ENCODE assay signal across 25 mouse cellular contexts in genomic region chr8:119986174-119986573, GRCm38 (mm10).
"Had no signal": no experiment of that assay in that cellular context is flagged by ENCODE, and none has a peak within 500 bp of the region (broad histone marks: within the 10 kb centered on the region; RNA-seq: fewer than 3 reads in every experiment).

No protein-coding gene starts in this region.

- ATAC-seq: liver, postnatal 0 days; lung, postnatal 0 days; midbrain, embryonic 13.5 days; midbrain, embryonic 16.5 days had no signal

- H3K9ac ChIP-seq: kidney, embryonic 15.5 days; limb, embryonic 12.5 days; limb, embryonic 15.5 days; liver, embryonic 14.5 days; liver, postnatal 0 days; lung, embryonic 14.5 days; midbrain, embryonic 13.5 days; neural tube, embryonic 12.5 days; neural tube, embryonic 15.5 days; stomach, embryonic 15.5 days had no signal

- H3K4me1 ChIP-seq: limb, embryonic 12.5 days; limb, embryonic 15.5 days; megakaryocyte, embryonic 14.5 days; midbrain, embryonic 10.5 days; midbrain, embryonic 13.5 days; neural tube, embryonic 12.5 days; neural tube, embryonic 15.5 days; stomach, embryonic 15.5 days had no signal

- H3K4me2 ChIP-seq: kidney, embryonic 15.5 days; limb, embryonic 12.5 days; limb, embryonic 15.5 days; liver, embryonic 11.5 days; lung, embryonic 14.5 days; midbrain, embryonic 13.5 days; neural tube, embryonic 12.5 days; neural tube, embryonic 15.5 days; stomach, embryonic 15.5 days had no signal

- H3K36me3 ChIP-seq: kidney, embryonic 15.5 days; limb, embryonic 12.5 days; limb, embryonic 15.5 days; midbrain, embryonic 10.5 days; midbrain, embryonic 13.5 days; neural tube, embryonic 12.5 days; neural tube, embryonic 15.5 days; stomach, embryonic 15.5 days had no signal

- H3K27ac ChIP-seq: kidney, embryonic 15.5 days; limb, embryonic 12.5 days; limb, embryonic 15.5 days; liver, embryonic 14.5 days; macrophage; midbrain, embryonic 10.5 days; midbrain, embryonic 13.5 days; neural tube, embryonic 12.5 days; neural tube, embryonic 15.5 days; stomach, embryonic 15.5 days had no signal

- H3K4me3 ChIP-seq: kidney, embryonic 15.5 days; limb, embryonic 12.5 days; limb, embryonic 15.5 days; megakaryocyte, embryonic 14.5 days; midbrain, embryonic 10.5 days; midbrain, embryonic 13.5 days; neural tube, embryonic 12.5 days; neural tube, embryonic 15.5 days; stomach, embryonic 15.5 days had no signal

- DNase-seq: kidney, adult 11 months; kidney, adult 8-10 months; kidney, postnatal 10 days; kidney, postnatal 36 days; left cerebral cortex, postnatal 4 days; liver, postnatal 0 days; lung, embryonic 14.5 days; right cerebral cortex, adult 18-20 months; right cerebral cortex, postnatal 14 days; right cerebral cortex, postnatal 4 days; thymus, postnatal 25 days had no signal

- H3K9me3 ChIP-seq: kidney, embryonic 15.5 days; limb, embryonic 12.5 days; limb, embryonic 15.5 days; megakaryocyte, embryonic 14.5 days; midbrain, embryonic 10.5 days; midbrain, embryonic 13.5 days; neural tube, embryonic 12.5 days; neural tube, embryonic 15.5 days; stomach, embryonic 15.5 days had no signal
